Mouse (Mus musculus) MEL (cell line): ENCODE results near the gene Znrf4.

Experiments used
- CTCF ChIP-seq, 3 experiments: IDR thresholded peaks in 2 of 3; conservative IDR thresholded peaks in 1 of 3; 2 replicates each; pipeline ENCODE4 v1.5.1; 2011 to 2012; ENCODE audit warnings: low read length in 3 of 3, low read depth in 2 of 3, mild to moderate bottlenecking in 2 of 3, improper control_type of control experiment in 1 of 3, inconsistent platforms in 1 of 3, mixed read lengths in 1 of 3, moderate library complexity in 1 of 3; ENCODE audit not compliant: control insufficient read depth in 1 of 3, insufficient read depth in 1 of 3, poor library complexity in 1 of 3, severe bottlenecking in 1 of 3
- EP300 ChIP-seq, 2 experiments: IDR thresholded peaks; 2 replicates each; pipeline ENCODE4 v1.6.1; 2011; ENCODE audit warnings: improper control_type of control experiment in 2 of 2, low read length in 2 of 2, low read depth in 1 of 2, mild to moderate bottlenecking in 1 of 2
- GATA1 ChIP-seq: IDR thresholded peaks from 2 replicates; pipeline ENCODE4 v1.6.1; 2011; ENCODE audit warnings: low read depth, low read length, improper control_type of control experiment
- KAT2A ChIP-seq: conservative IDR thresholded peaks from 2 replicates; pipeline ENCODE4 v1.6.1; 2012; ENCODE audit warnings: low read depth, low read length, improper control_type of control experiment, inconsistent platforms
- POLR2A ChIP-seq, 2 experiments: IDR thresholded peaks; 2 replicates each; pipeline ENCODE4 v1.6.1; 2011 to 2012; ENCODE audit warnings: low read length in 2 of 2, mild to moderate bottlenecking in 2 of 2, control low read depth in 1 of 2, improper control_type of control experiment in 1 of 2, low read depth in 1 of 2, moderate library complexity in 1 of 2; ENCODE audit not compliant: control insufficient read depth in 1 of 2, insufficient read depth in 1 of 2, poor library complexity in 1 of 2
- RCOR1 ChIP-seq: IDR thresholded peaks from 2 replicates; pipeline ENCODE4 v1.6.1; 2012; ENCODE audit warnings: low read depth, mild to moderate bottlenecking, inconsistent platforms, low read length, improper control_type of control experiment
- TAL1 ChIP-seq: IDR thresholded peaks from 2 replicates; pipeline ENCODE4 v1.6.1; 2012; ENCODE audit warnings: mild to moderate bottlenecking, inconsistent platforms, low read length, moderate library complexity, mixed read lengths
- UBTF ChIP-seq: IDR thresholded peaks from 2 replicates; pipeline ENCODE4 v1.6.1; 2012; ENCODE audit warnings: low read depth, mild to moderate bottlenecking, inconsistent platforms, low read length, improper control_type of control experiment, moderate library complexity, borderline replicate concordance; ENCODE audit not compliant: insufficient read depth
- ZC3H11A ChIP-seq: IDR thresholded peaks from 2 replicates; pipeline ENCODE4 v1.6.1; 2012; ENCODE audit warnings: low read depth, mild to moderate bottlenecking, inconsistent platforms, low read length, improper control_type of control experiment
- ZNF384 ChIP-seq: IDR thresholded peaks from 2 replicates; pipeline ENCODE4 v1.6.1; 2012; ENCODE audit warnings: low read depth, mild to moderate bottlenecking, inconsistent platforms, low read length, improper control_type of control experiment

- TF ChIP-seq KAT2A = no peak
- no peak for TF ChIP-seq CTCF (IDR thresholded peaks at IDR 0.05 in 2 of 3, conservative IDR thresholded peaks at IDR 0.05 in 1 of 3; ENCODE audit: control insufficient read depth in 1 of 3, insufficient read depth in 1 of 3, low read depth in 2 of 3, low read length in 3 of 3, poor library complexity in 1 of 3, severe bottlenecking in 1 of 3)
- no peak for TF ChIP-seq TAL1
- no peak for TF ChIP-seq GATA1
- no peak for TF ChIP-seq UBTF
- no peak for TF ChIP-seq ZC3H11A
- no peak for TF ChIP-seq ZNF384
- no peak for TF ChIP-seq POLR2A (IDR thresholded peaks at IDR 0.05; ENCODE audit: control insufficient read depth in 1 of 2, insufficient read depth in 1 of 2, low read depth in 1 of 2, low read length in 2 of 2, poor library complexity in 1 of 2)
- no peak for TF ChIP-seq EP300 (IDR thresholded peaks at IDR 0.05; ENCODE audit: low read depth in 1 of 2, low read length in 2 of 2)
- no peak for TF ChIP-seq RCOR1
Measured at GRCm38 (mm10) chr17:56522744-56523143, 10.5 kb upstream of the Znrf4 start.
